Mouse (Mus musculus) effector memory CD4-positive, alpha-beta T cell, adult 7 months (primary cell): ENCODE measurements around the gene Gm10203. TPM values are rescaled to one million over a fixed set of nuclear protein-coding genes. Genes with fewer than 3 reads are reported as not detected.

Source experiments
- polyA plus RNA-seq: library from polyadenylated mRNA; unstranded; fragments of 100-300 nt; shearing (Covaris generic); gene quantifications from one replicate; pipeline ENCODE4 v1.2.1, GENCODE M21; 2017

Gm10203 gene
- not detected for polyA plus RNA-seq

GRCm38 (mm10) chr6:149129870-149130269 is at the start of gene Gm10203:
Gm10203 (plus strand) TSS chr6:149130170.

GRCm38 (mm10) chr6:149101076-149101942 is 28.7 kb upstream of the Gm10203 start, which contains the start of gene Dennd5b:
Dennd5b (minus strand) TSS chr6:149101680.

GRCm38 (mm10) chr6:149139471-149139870 is 9.5 kb downstream of the Gm10203 start, which contains the start of gene Etfbkmt:
Etfbkmt (plus strand) TSS chr6:149139849.

Other genes starting within 250 kb of the Gm10203 start
- 5.7 TPM for gene Caprin2, start 233.9 kb upstream of the Gm10203 start, polyA plus RNA-seq
- 32.8 TPM for gene Sinhcaf, start 183.7 kb upstream of the Gm10203 start, polyA plus RNA-seq
- 0.91 TPM for gene Dennd5b, start 28.5 kb upstream of the Gm10203 start, polyA plus RNA-seq
- 14.2 TPM for gene Etfbkmt, start 9.7 kb downstream of the Gm10203 start, polyA plus RNA-seq
- 23.2 TPM for gene Amn1, start 58.5 kb downstream of the Gm10203 start, polyA plus RNA-seq
- gene Resf1, start 179.2 kb downstream of the Gm10203 start, polyA plus RNA-seq: 134 TPM